In the genomic region with DNA sequence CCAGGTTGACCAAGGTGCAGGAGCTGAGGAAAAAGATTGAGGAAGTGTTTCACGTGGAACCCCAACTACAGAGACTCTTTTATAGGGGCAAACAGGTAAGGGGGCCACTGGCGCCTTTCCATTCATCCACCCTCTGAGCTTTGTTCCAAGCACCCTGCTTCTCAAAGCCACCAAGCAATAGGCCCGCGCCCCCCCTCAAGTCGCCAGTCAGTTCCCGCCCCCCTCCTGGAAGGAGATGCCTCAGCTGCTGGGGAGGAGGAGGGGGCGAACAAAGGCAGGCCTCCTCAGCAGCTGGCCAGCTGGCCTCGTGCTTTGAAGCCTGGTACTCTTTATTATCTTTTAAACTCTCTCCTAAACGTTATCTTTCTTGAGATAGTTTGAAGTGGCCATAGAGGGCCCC, we compare ENCODE assay signal across 9 mouse cellular contexts. TPM values are rescaled to one million over a fixed set of nuclear protein-coding genes. Genes with fewer than 3 reads are reported as not detected.
DNase-seq lines count a peak whose midpoint lies in the region; ATAC-seq lines count a peak whose summit lies in the region.
"Had no signal": no experiment of that assay in that cellular context is flagged by ENCODE, and none has a peak within 500 bp of the region (broad histone marks: within the 10 kb centered on the region; RNA-seq: fewer than 3 reads in every experiment).

No protein-coding gene starts in this region.

- no peak for DNase-seq in lung, postnatal 14 days
- no peak for DNase-seq in embryonic facial prominence, embryonic 14.5 days (ENCODE audit: low spot score)
- DNase-seq in urinary bladder, adult 18-20 months (ENCODE audit: low spot score in 2 of 2) = no peak
- no peak for DNase-seq in frontal cortex, postnatal 10 days (ENCODE audit: low spot score in 2 of 2)
- DNase-seq in left cerebral cortex, postnatal 10 days (ENCODE audit: extremely low spot score in 1 of 2, low spot score in 2 of 2) = no peak

- no peaks in the 10 kb centered on the region for H3K9me3 ChIP-seq in lung, embryonic 16.5 days (ENCODE audit: control insufficient read depth, low read length)
- H3K9me3 ChIP-seq in embryonic facial prominence, embryonic 14.5 days (ENCODE audit: control insufficient read depth, low read length) = no peaks in the 10 kb centered on the region
- no peaks in the 10 kb centered on the region for H3K9me3 ChIP-seq in intestine, embryonic 15.5 days
- no peaks in the 10 kb centered on the region for H3K9me3 ChIP-seq in neural tube, embryonic 13.5 days

- peak overlapping the region; percentile 75 for H3K9ac ChIP-seq in lung, embryonic 16.5 days (ENCODE audit: low read length)
- peak overlapping the region; percentile 77 for H3K9ac ChIP-seq in embryonic facial prominence, embryonic 14.5 days (ENCODE audit: low read depth, low read length)
- H3K9ac ChIP-seq in intestine, embryonic 15.5 days = peak overlapping the region; percentile 67
- H3K9ac ChIP-seq in neural tube, embryonic 13.5 days = peak overlapping the region; percentile 74

- peaks cover 16% of the 10 kb centered on the region for H3K36me3 ChIP-seq in lung, embryonic 16.5 days (ENCODE audit: control insufficient read depth, insufficient read depth, low read length)
- peaks cover 43% of the 10 kb centered on the region for H3K36me3 ChIP-seq in embryonic facial prominence, embryonic 14.5 days (ENCODE audit: control insufficient read depth, insufficient read depth, low read length)
- H3K36me3 ChIP-seq in intestine, embryonic 15.5 days = peaks cover 13% of the 10 kb centered on the region
- no peaks in the 10 kb centered on the region for H3K36me3 ChIP-seq in neural tube, embryonic 13.5 days

- peaks cover 41% of the 10 kb centered on the region for H3K4me1 ChIP-seq in lung, embryonic 16.5 days (replicated peaks; ENCODE audit: control insufficient read depth, insufficient read depth, low read length)
- H3K4me1 ChIP-seq in embryonic facial prominence, embryonic 14.5 days (ENCODE audit: control insufficient read depth, insufficient read depth, low read length) = peaks cover 23% of the 10 kb centered on the region
- peaks cover 46% of the 10 kb centered on the region for H3K4me1 ChIP-seq in intestine, embryonic 15.5 days (replicated peaks)
- H3K4me1 ChIP-seq in neural tube, embryonic 13.5 days (replicated peaks) = peaks cover 40% of the 10 kb centered on the region

- H3K4me3 ChIP-seq in lung, embryonic 16.5 days (ENCODE audit: low read length) = peak overlapping the region; percentile 90
- H3K4me3 ChIP-seq in embryonic facial prominence, embryonic 14.5 days (ENCODE audit: low read depth, low read length) = peak overlapping the region; percentile 76
- H3K4me3 ChIP-seq in intestine, embryonic 15.5 days (replicated peaks) = peak overlapping the region; percentile 71
- H3K4me3 ChIP-seq in neural tube, embryonic 13.5 days = peak overlapping the region; percentile 74

- peak overlapping the region; percentile 98 for H3K4me2 ChIP-seq in lung, embryonic 16.5 days (ENCODE audit: low read depth, low read length)
- peak overlapping the region; percentile 100 for H3K4me2 ChIP-seq in embryonic facial prominence, embryonic 14.5 days (ENCODE audit: low read depth, low read length)
- H3K4me2 ChIP-seq in intestine, embryonic 15.5 days (replicated peaks) = peak overlapping the region; percentile 95
- peak overlapping the region; percentile 90 for H3K4me2 ChIP-seq in neural tube, embryonic 13.5 days

- peak overlapping the region; percentile 57 for H3K27ac ChIP-seq in lung, embryonic 16.5 days (ENCODE audit: low read length)
- no peak overlapping the region for H3K27ac ChIP-seq in embryonic facial prominence, embryonic 14.5 days (replicated peaks; ENCODE audit: low read depth, low read length)
- H3K27ac ChIP-seq in intestine, embryonic 15.5 days = peak overlapping the region; percentile 73
- no peak overlapping the region for H3K27ac ChIP-seq in neural tube, embryonic 13.5 days (replicated peaks)

- 17% methylated on average over 9 of the region's 9 CpGs for WGBS in lung, embryonic 16.5 days
- 37% methylated on average over 8 of the region's 9 CpGs for WGBS in embryonic facial prominence, embryonic 14.5 days
- 12% methylated on average over 9 of the region's 9 CpGs for WGBS in intestine, embryonic 15.5 days
- WGBS in neural tube, embryonic 13.5 days = 25% methylated on average over 9 of the region's 9 CpGs

- ATAC-seq in lung, embryonic 16.5 days (ENCODE audit: low read depth) = no peak
- no peak for ATAC-seq in embryonic facial prominence, embryonic 14.5 days (ENCODE audit: low read depth)
- 0 out of 2 replicates have a peak, but pooled peaks have one; percentile 0 for ATAC-seq in intestine, embryonic 15.5 days
- no peak for ATAC-seq in neural tube, embryonic 13.5 days (ENCODE audit: low read depth)

- H3K27me3 ChIP-seq in lung, embryonic 16.5 days (ENCODE audit: control insufficient read depth, insufficient read depth, low read depth, low read length) = no peaks in the 10 kb centered on the region
- no peaks in the 10 kb centered on the region for H3K27me3 ChIP-seq in embryonic facial prominence, embryonic 14.5 days (replicated peaks; ENCODE audit: control insufficient read depth, insufficient read depth, low read length)
- H3K27me3 ChIP-seq in intestine, embryonic 15.5 days (replicated peaks) = no peaks in the 10 kb centered on the region
- H3K27me3 ChIP-seq in neural tube, embryonic 13.5 days = no peaks in the 10 kb centered on the region; the same call in 1 of the 2 replicates

- intact Hi-C loops in left cerebral cortex, postnatal 10 days (cut with DNase I) = no loop called here

RNA-seq across cellular contexts. Expression of gene Uhrf1, which starts 2.0 kb away (rescaled TPM):
- 124 and 130 TPM in 2 replicates for polyA plus RNA-seq in lung, embryonic 16.5 days (2015; fragmentation: Nextera tagmentation; extraction: Ambion mirVana)
- 74.8 and 90.9 TPM in 2 replicates for polyA plus RNA-seq in embryonic facial prominence, embryonic 14.5 days (2014; fragmentation: Nextera tagmentation; extraction: Ambion mirVana)
- polyA plus RNA-seq in intestine, embryonic 15.5 days (2015; fragmentation: Nextera tagmentation; extraction: Ambion mirVana) = 124 and 125 TPM in 2 replicates
- polyA plus RNA-seq in neural tube, embryonic 13.5 days (2015; fragmentation: Nextera tagmentation; extraction: Ambion mirVana) = 20.0 and 27.4 TPM in 2 replicates
- 1 to 10 TPM; 4.2 to 5.6 TPM for total RNA-seq in left cerebral cortex, postnatal 10 days (2021)

RNA-seq across cellular contexts. Expression of gene Arrdc5, which starts 5.1 kb away (rescaled TPM):
- not detected in 2 replicates for polyA plus RNA-seq in lung, embryonic 16.5 days (2015; fragmentation: Nextera tagmentation; extraction: Ambion mirVana)
- not detected in 2 replicates for polyA plus RNA-seq in embryonic facial prominence, embryonic 14.5 days (2014; fragmentation: Nextera tagmentation; extraction: Ambion mirVana)
- polyA plus RNA-seq in intestine, embryonic 15.5 days (2015; fragmentation: Nextera tagmentation; extraction: Ambion mirVana) = not detected in 2 replicates
- polyA plus RNA-seq in neural tube, embryonic 13.5 days (2015; fragmentation: Nextera tagmentation; extraction: Ambion mirVana) = not detected in 2 replicates
- not detected for total RNA-seq in left cerebral cortex, postnatal 10 days (2021)
- total RNA-seq: gastrocnemius, adult 18-20 months had no signal

RNA-seq across cellular contexts. Expression of gene Plin3, which starts 12.5 kb away (rescaled TPM):
- 87.5 and 90.2 TPM in 2 replicates for polyA plus RNA-seq in lung, embryonic 16.5 days (2015; fragmentation: Nextera tagmentation; extraction: Ambion mirVana)
- polyA plus RNA-seq in embryonic facial prominence, embryonic 14.5 days (2014; fragmentation: Nextera tagmentation; extraction: Ambion mirVana) = 76.9 and 88.4 TPM in 2 replicates
- polyA plus RNA-seq in intestine, embryonic 15.5 days (2015; fragmentation: Nextera tagmentation; extraction: Ambion mirVana) = 153 and 195 TPM in 2 replicates
- polyA plus RNA-seq in neural tube, embryonic 13.5 days (2015; fragmentation: Nextera tagmentation; extraction: Ambion mirVana) = 21.5 and 24.7 TPM in 2 replicates
- 1 to 10 TPM; 3.8 to 5.4 TPM for total RNA-seq in left cerebral cortex, postnatal 10 days (2021)

RNA-seq across cellular contexts. Expression of gene Kdm4b, which starts 20.7 kb away (rescaled TPM):
- 26.6 and 28.4 TPM in 2 replicates for polyA plus RNA-seq in lung, embryonic 16.5 days (2015; fragmentation: Nextera tagmentation; extraction: Ambion mirVana)
- polyA plus RNA-seq in embryonic facial prominence, embryonic 14.5 days (2014; fragmentation: Nextera tagmentation; extraction: Ambion mirVana) = 29.1 and 32.3 TPM in 2 replicates
- 25.1 and 27.5 TPM in 2 replicates for polyA plus RNA-seq in intestine, embryonic 15.5 days (2015; fragmentation: Nextera tagmentation; extraction: Ambion mirVana)
- polyA plus RNA-seq in neural tube, embryonic 13.5 days (2015; fragmentation: Nextera tagmentation; extraction: Ambion mirVana) = 72.1 and 77.9 TPM in 2 replicates
- 10 to 100 TPM; 82.9 to 83.5 TPM for total RNA-seq in left cerebral cortex, postnatal 10 days (2021)

RNA-seq across cellular contexts. Expression of gene Ticam1, which starts 28.6 kb away (rescaled TPM):
- 5.5 and 5.7 TPM in 2 replicates for polyA plus RNA-seq in lung, embryonic 16.5 days (2015; fragmentation: Nextera tagmentation; extraction: Ambion mirVana)
- polyA plus RNA-seq in embryonic facial prominence, embryonic 14.5 days (2014; fragmentation: Nextera tagmentation; extraction: Ambion mirVana) = 6.9 and 8.1 TPM in 2 replicates
- polyA plus RNA-seq in intestine, embryonic 15.5 days (2015; fragmentation: Nextera tagmentation; extraction: Ambion mirVana) = 11.3 and 13.3 TPM in 2 replicates
- 1.5 and 1.7 TPM in 2 replicates for polyA plus RNA-seq in neural tube, embryonic 13.5 days (2015; fragmentation: Nextera tagmentation; extraction: Ambion mirVana)
- 1 to 10 TPM; 4.0 to 4.2 TPM for total RNA-seq in left cerebral cortex, postnatal 10 days (2021)

Comparison
In these comparisons a context has a peak if more than half of its experiments do, and no peak if none do; other contexts are left out.
1. H3K27ac ChIP-seq: peak in lung, embryonic 16.5 days (single experiment) and intestine, embryonic 15.5 days (single experiment); none in embryonic facial prominence, embryonic 14.5 days (single experiment) and neural tube, embryonic 13.5 days (single experiment).
2. Peak in every context shown above with its lines, with median percentiles within 50 percentile points of each other: H3K4me2 ChIP-seq, H3K4me3 ChIP-seq and H3K9ac ChIP-seq.